Mouse (Mus musculus) midbrain, embryonic 13.5 days (tissue): Measurements from ENCODE around the gene Pnkd. TPM values are rescaled to one million over a fixed set of nuclear protein-coding genes. Genes with fewer than 3 reads are reported as not detected.

Experiments
- ATAC-seq: fragments of 200-750 bp; cut with Nextera tagmentation; 2 replicates; pipeline ENCODE4 v1.8.0; 2017; ENCODE audit warnings: mild to moderate bottlenecking, moderate TSS enrichment, moderate library complexity
- H3K27ac ChIP-seq: fragments of 300-500 bp; sonication (generic); 2 replicates; pipeline ENCODE4 v1.5.1; 2015; ENCODE audit warnings: inconsistent platforms, mild to moderate bottlenecking, moderate library complexity
- H3K27me3 ChIP-seq: fragments of 300-500 bp; sonication (generic); 2 replicates; pipeline ENCODE4 v1.6.1; 2015; ENCODE audit warnings: mild to moderate bottlenecking, inconsistent platforms
- H3K36me3 ChIP-seq: fragments of 300-500 bp; sonication (generic); 2 replicates; pipeline ENCODE4 v1.6.1; 2015; ENCODE audit warnings: mild to moderate bottlenecking, inconsistent platforms
- H3K4me1 ChIP-seq: fragments of 300-500 bp; sonication (generic); replicated peaks from 2 replicates; pipeline ENCODE4 v1.6.1; 2015; ENCODE audit warnings: inconsistent platforms
- H3K4me2 ChIP-seq: fragments of 300-500 bp; sonication (generic); replicated peaks from 2 replicates; pipeline ENCODE4 v1.6.1; 2015; ENCODE audit warnings: moderate library complexity, mild to moderate bottlenecking, inconsistent platforms
- H3K4me3 ChIP-seq: fragments of 300-500 bp; sonication (generic); replicated peaks from 2 replicates; pipeline ENCODE4 v1.5.1; 2015; ENCODE audit warnings: mild to moderate bottlenecking, inconsistent platforms
- H3K9ac ChIP-seq: fragments of 300-500 bp; sonication (generic); replicated peaks from 2 replicates; pipeline ENCODE4 v1.6.1; 2015; ENCODE audit warnings: mild to moderate bottlenecking, inconsistent platforms
- H3K9me3 ChIP-seq: fragments of 300-500 bp; sonication (generic); 2 replicates; pipeline ENCODE4 v1.6.1; 2016; ENCODE audit warnings: mild to moderate bottlenecking, inconsistent platforms
- WGBS: fragments of 180-500 bp; shearing (Covaris S2); methylation state at CpG from one replicate; pipeline ENCODE4 v1.1.7; 2015; 5-methylcytosine and 5-hydroxymethylcytosine counted together
- polyA plus RNA-seq: library from polyadenylated mRNA; unstranded; fragments of >200 nt; fragmentation: Nextera tagmentation; extraction: Ambion mirVana; gene quantifications from 2 replicates; pipeline ENCODE4 v1.2.1, GENCODE M21; 2015

Pnkd gene
- polyA plus RNA-seq, 1 experiment from 2014 or later = 92.2 TPM

- Histone ChIP-seq H3K4me2 (no peak overlapping the region), H3K4me1 (peaks cover 12% of the 10 kb centered on the region), H3K4me3 (no peak overlapping the region), H3K27me3 (peaks cover 19% of the 10 kb centered on the region), H3K9me3 (no peaks in the 10 kb centered on the region), H3K27ac (no peak overlapping the region), H3K9ac (no peak overlapping the region), H3K36me3 (no peaks in the 10 kb centered on the region)
- no peak for ATAC-seq
- WGBS = 80% methylated on average over 2 of the region's 2 CpGs
Measured at GRCm38 (mm10) chr1:74302835-74303234, 18.1 kb downstream of the Pnkd start.

- 1% methylated on average over 56 of the region's 56 CpGs for WGBS
- H3K4me1 ChIP-seq = peaks cover 12% of the 10 kb centered on the region
- peak overlapping the region; percentile 62 for H3K9ac ChIP-seq
- no peaks in the 10 kb centered on the region for H3K36me3 ChIP-seq
- peak overlapping the region; percentile 74 for H3K4me2 ChIP-seq
- no peaks in the 10 kb centered on the region for H3K9me3 ChIP-seq
- no peak overlapping the region for H3K27ac ChIP-seq
- peak; percentile 80 for ATAC-seq
- H3K4me3 ChIP-seq = peak overlapping the region; percentile 42
- peaks cover 19% of the 10 kb centered on the region for H3K27me3 ChIP-seq
Measured at GRCm38 (mm10) chr1:74303509-74304338, 19.0 kb downstream of the Pnkd start.

GRCm38 (mm10) chr1:74304339-74304790, 19.6 kb downstream of the Pnkd start:
- ATAC-seq = no peak
- Histone ChIP-seq H3K4me2 (peak overlapping the region; percentile 74), H3K4me3 (peak overlapping the region; percentile 42), H3K27ac (no peak overlapping the region), H3K4me1 (peaks cover 12% of the 10 kb centered on the region), H3K9me3 (no peaks in the 10 kb centered on the region), H3K9ac (peak overlapping the region; percentile 62; the same call in 1 of the 2 replicates), H3K27me3 (peaks cover 19% of the 10 kb centered on the region), H3K36me3 (no peaks in the 10 kb centered on the region)
- 12% methylated on average over 12 of the region's 12 CpGs for WGBS

GRCm38 (mm10) chr1:74304946-74305345, 20.2 kb downstream of the Pnkd start:
- Histone ChIP-seq H3K4me1 (peaks cover 12% of the 10 kb centered on the region), H3K27me3 (peaks cover 19% of the 10 kb centered on the region), H3K4me2 (no peak overlapping the region), H3K4me3 (no peak overlapping the region), H3K27ac (no peak overlapping the region), H3K9me3 (no peaks in the 10 kb centered on the region), H3K36me3 (no peaks in the 10 kb centered on the region), H3K9ac (no peak overlapping the region)
- ATAC-seq = no peak
- 82% methylated on average over 4 of the region's 4 CpGs for WGBS

- 91% methylated on average over 2 of the region's 2 CpGs for WGBS
- Histone ChIP-seq H3K4me3 (peak within 1 kb of the TSS; percentile 42; the same call in 1 of the 2 replicates), H3K9ac (no peak within 1 kb of the TSS), H3K4me2 (peak within 1 kb of the TSS; percentile 74), H3K27ac (no peak within 1 kb of the TSS), H3K27me3 (peaks cover 19% of the 10 kb centered on the region), H3K4me1 (peaks cover 12% of the 10 kb centered on the region), H3K36me3 (no peaks in the 10 kb centered on the region), H3K9me3 (no peaks in the 10 kb centered on the region)
- ATAC-seq = no peak
Measured at GRCm38 (mm10) chr1:74305522-74305921, 20.8 kb downstream of the Pnkd start, which contains the start of gene Tmbim1. Gene Tmbim1 (minus strand): TSS chr1:74305622.

GRCm38 (mm10) chr1:74307146-74307545, 22.4 kb downstream of the Pnkd start:
- no peak for ATAC-seq
- WGBS = 93% methylated on average over 1 of the region's 1 CpGs

GRCm38 (mm10) chr1:74308001-74308964, 23.6 kb downstream of the Pnkd start:
- WGBS = 79% methylated on average over 10 of the region's 10 CpGs
- H3K4me1 ChIP-seq = peaks cover 11% of the 10 kb centered on the region
- H3K27ac ChIP-seq = no peak overlapping the region
- no peak overlapping the region for H3K4me3 ChIP-seq
- no peak overlapping the region for H3K9ac ChIP-seq
- H3K27me3 ChIP-seq = peaks cover 13% of the 10 kb centered on the region
- H3K4me2 ChIP-seq = no peak overlapping the region
- no peaks in the 10 kb centered on the region for H3K36me3 ChIP-seq
- ATAC-seq = no peak
- H3K9me3 ChIP-seq = no peaks in the 10 kb centered on the region; the same call in 1 of the 2 replicates

More at GRCm38 (mm10) chr1:74307146-74307545, 22.4 kb downstream of the Pnkd start:
- no peak overlapping the region for H3K27ac ChIP-seq
- H3K4me2 ChIP-seq = no peak overlapping the region
- no peak overlapping the region for H3K9ac ChIP-seq
- no peaks in the 10 kb centered on the region; the same call in 1 of the 2 replicates for H3K9me3 ChIP-seq
- peaks cover 12% of the 10 kb centered on the region for H3K4me1 ChIP-seq
- no peak overlapping the region for H3K4me3 ChIP-seq
- no peaks in the 10 kb centered on the region for H3K36me3 ChIP-seq
- H3K27me3 ChIP-seq = peaks cover 19% of the 10 kb centered on the region

GRCm38 (mm10) chr1:74309767-74310166, 25.0 kb downstream of the Pnkd start:
- H3K4me2 ChIP-seq = no peak overlapping the region
- H3K27ac ChIP-seq = no peak overlapping the region
- no peaks in the 10 kb centered on the region for H3K27me3 ChIP-seq
- H3K9ac ChIP-seq = no peak overlapping the region
- no peak overlapping the region for H3K4me3 ChIP-seq
- no peaks in the 10 kb centered on the region for H3K36me3 ChIP-seq
- 64% methylated on average over 3 of the region's 3 CpGs for WGBS
- no peaks in the 10 kb centered on the region for H3K4me1 ChIP-seq
- H3K9me3 ChIP-seq = no peaks in the 10 kb centered on the region; the same call in 1 of the 2 replicates
- ATAC-seq = no peak

- Histone ChIP-seq H3K4me1 (no peaks in the 10 kb centered on the region), H3K36me3 (no peaks in the 10 kb centered on the region), H3K4me3 (no peak overlapping the region), H3K27me3 (no peaks in the 10 kb centered on the region), H3K9me3 (no peaks in the 10 kb centered on the region; the same call in 1 of the 2 replicates), H3K4me2 (no peak overlapping the region), H3K9ac (no peak overlapping the region), H3K27ac (no peak overlapping the region)
- peak; percentile 66 for ATAC-seq
- WGBS = 5% methylated on average over 3 of the region's 3 CpGs
Measured at GRCm38 (mm10) chr1:74313049-74313692, 28.4 kb downstream of the Pnkd start.

GRCm38 (mm10) chr1:74314796-74315195, 30.1 kb downstream of the Pnkd start:
- ATAC-seq = no peak
- H3K9ac ChIP-seq = no peak overlapping the region
- H3K27me3 ChIP-seq = no peaks in the 10 kb centered on the region
- no peak overlapping the region for H3K4me2 ChIP-seq
- no peak overlapping the region for H3K4me3 ChIP-seq
- no peaks in the 10 kb centered on the region; the same call in 1 of the 2 replicates for H3K9me3 ChIP-seq
- no peaks in the 10 kb centered on the region for H3K36me3 ChIP-seq
- H3K4me1 ChIP-seq = no peaks in the 10 kb centered on the region
- H3K27ac ChIP-seq = no peak overlapping the region
- 87% methylated on average over 3 of the region's 3 CpGs for WGBS

- no peaks in the 10 kb centered on the region; the same call in 1 of the 2 replicates for H3K9me3 ChIP-seq
- no peaks in the 10 kb centered on the region for H3K4me1 ChIP-seq
- H3K36me3 ChIP-seq = no peaks in the 10 kb centered on the region
- 82% methylated on average over 4 of the region's 4 CpGs for WGBS
- ATAC-seq = no peak
- H3K27me3 ChIP-seq = no peaks in the 10 kb centered on the region
- H3K27ac ChIP-seq = no peak overlapping the region
- no peak overlapping the region for H3K4me3 ChIP-seq
- no peak overlapping the region for H3K9ac ChIP-seq
- no peak overlapping the region for H3K4me2 ChIP-seq
Measured at GRCm38 (mm10) chr1:74316114-74316827, 31.5 kb downstream of the Pnkd start.
